Mouse (Mus musculus) erythroblast, embryonic 14.5 days (primary cell): ENCODE measurements around the gene Rnf114. TPM values are rescaled to one million over a fixed set of nuclear protein-coding genes. Genes with fewer than 3 reads are reported as not detected.

Source experiments
- H3K27me3 ChIP-seq: 2 replicates; pipeline ENCODE4 v1.6.1; 2012; ENCODE audit warnings: inconsistent platforms; ENCODE audit not compliant: control insufficient read depth
- H3K36me3 ChIP-seq: 2 replicates; pipeline ENCODE4 v1.6.1; 2012; ENCODE audit warnings: mild to moderate bottlenecking, inconsistent platforms; ENCODE audit not compliant: control insufficient read depth
- H3K4me1 ChIP-seq: 2 replicates; pipeline ENCODE4 v1.6.1; 2012; ENCODE audit warnings: inconsistent platforms; ENCODE audit not compliant: control insufficient read depth
- H3K4me3 ChIP-seq: replicated peaks from 2 replicates; pipeline ENCODE3; 2012; ENCODE audit warnings: moderate library complexity, mild to moderate bottlenecking, inconsistent platforms
- H3K9me3 ChIP-seq: 2 replicates; pipeline ENCODE4 v1.6.1; 2012; ENCODE audit warnings: low read length, inconsistent platforms, mixed read lengths; ENCODE audit not compliant: control insufficient read depth
- GATA1 ChIP-seq: IDR thresholded peaks from 2 replicates; pipeline ENCODE4 v1.6.1; 2012; ENCODE audit warnings: low read length, inconsistent platforms, mixed read lengths
- TAL1 ChIP-seq: IDR thresholded peaks from 3 replicates; pipeline ENCODE4 v1.6.1; 2012; ENCODE audit warnings: low read length, inconsistent platforms, mixed read lengths
- polyA plus RNA-seq: library from polyadenylated mRNA; stranded (reverse); fragments of >175 nt; gene quantifications from 2 replicates; pipeline ENCODE4 v1.2.3, GENCODE M21; 2012

Gene Rnf114
- polyA plus RNA-seq, 1 experiment, result 0.89 TPM

DNA sequence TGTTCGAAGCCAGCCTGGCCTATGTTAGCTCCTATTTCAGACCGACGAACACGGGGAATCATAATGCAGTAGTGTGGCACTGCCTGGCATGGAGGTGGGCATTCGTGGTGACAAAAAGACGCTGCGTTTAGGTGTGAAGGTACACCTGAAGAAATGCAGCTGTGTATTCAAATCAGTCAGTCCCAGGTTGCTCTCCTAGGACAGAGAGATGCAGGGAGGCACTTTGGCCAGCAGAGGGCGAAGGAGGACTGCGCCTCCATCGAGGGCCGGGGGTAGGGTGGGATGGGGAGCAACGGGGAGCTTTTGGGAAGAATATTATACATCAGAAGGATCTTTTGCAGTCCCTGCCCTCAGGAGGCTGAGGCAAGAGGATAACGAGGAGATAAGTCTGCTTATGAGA is 39.7 kb downstream of the Rnf114 start:
- TF ChIP-seq TAL1, result no peak
- TF ChIP-seq GATA1, result no peak
- Histone ChIP-seq H3K4me3 (no peak overlapping the region), H3K4me1 (peaks cover 9% of the 10 kb centered on the region), H3K27me3 (peaks cover 25% of the 10 kb centered on the region), H3K9me3 (no peaks in the 10 kb centered on the region), H3K36me3 (no peaks in the 10 kb centered on the region)

DNA sequence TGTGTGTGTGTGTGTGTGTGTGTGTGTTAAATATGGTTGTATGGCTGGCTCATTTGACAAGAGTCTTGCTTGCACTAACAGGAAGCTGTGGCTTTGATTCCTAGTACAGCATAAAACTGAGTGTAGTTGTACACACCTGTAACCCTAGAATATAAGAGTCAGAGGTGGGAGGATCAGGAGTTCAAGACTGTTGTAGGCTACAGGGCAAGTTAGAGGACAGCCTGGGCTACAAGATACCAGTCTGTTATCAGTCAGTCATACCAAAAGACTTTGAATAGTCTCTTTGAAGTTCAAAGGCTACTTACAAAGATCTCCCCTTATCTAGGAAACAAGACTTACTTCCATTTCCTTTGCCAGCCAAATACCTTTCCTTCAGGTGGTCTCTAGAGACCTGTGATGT is 41.4 kb downstream of the Rnf114 start:
- H3K4me3 ChIP-seq, result no peak overlapping the region
- H3K36me3 ChIP-seq, result no peaks in the 10 kb centered on the region
- peaks cover 42% of the 10 kb centered on the region for H3K27me3 ChIP-seq
- H3K9me3 ChIP-seq, result no peaks in the 10 kb centered on the region; the same call in 1 of the 2 replicates
- no peak for TF ChIP-seq TAL1
- TF ChIP-seq GATA1, result no peak
- H3K4me1 ChIP-seq, result peaks cover 12% of the 10 kb centered on the region

DNA sequence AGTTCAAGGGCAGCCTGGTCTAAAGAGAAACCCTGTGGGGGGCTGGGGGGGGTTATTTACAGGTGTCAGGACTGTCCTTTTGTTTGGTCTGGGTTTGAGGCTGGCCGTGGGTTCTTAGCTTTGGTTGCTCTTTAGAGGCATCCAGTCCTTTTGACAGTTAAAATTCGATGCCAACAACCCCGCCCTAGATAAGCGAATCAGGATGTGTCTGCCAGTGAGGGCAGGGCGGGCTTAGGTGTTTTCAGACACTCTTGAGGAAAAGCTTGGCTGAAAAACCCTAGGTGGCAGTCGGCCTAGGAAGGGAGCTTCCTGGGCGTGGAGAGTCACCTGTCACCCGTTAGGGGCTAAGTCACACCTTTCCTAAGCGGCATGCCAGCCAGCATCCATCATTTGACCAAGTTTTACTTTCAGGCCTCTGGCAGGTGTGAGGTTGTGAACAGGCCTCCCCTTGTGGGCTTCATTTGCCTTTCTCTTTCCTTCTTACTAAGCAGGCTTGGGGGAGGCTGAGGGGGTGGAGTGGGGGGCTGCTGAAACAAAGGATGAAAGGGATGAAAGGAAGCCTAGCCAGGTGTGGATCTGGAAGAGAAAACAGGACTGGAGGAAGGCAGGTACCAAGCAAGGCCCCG is 44.0 kb downstream of the Rnf114 start:
- H3K27me3 ChIP-seq, result peaks cover 66% of the 10 kb centered on the region

DNA sequence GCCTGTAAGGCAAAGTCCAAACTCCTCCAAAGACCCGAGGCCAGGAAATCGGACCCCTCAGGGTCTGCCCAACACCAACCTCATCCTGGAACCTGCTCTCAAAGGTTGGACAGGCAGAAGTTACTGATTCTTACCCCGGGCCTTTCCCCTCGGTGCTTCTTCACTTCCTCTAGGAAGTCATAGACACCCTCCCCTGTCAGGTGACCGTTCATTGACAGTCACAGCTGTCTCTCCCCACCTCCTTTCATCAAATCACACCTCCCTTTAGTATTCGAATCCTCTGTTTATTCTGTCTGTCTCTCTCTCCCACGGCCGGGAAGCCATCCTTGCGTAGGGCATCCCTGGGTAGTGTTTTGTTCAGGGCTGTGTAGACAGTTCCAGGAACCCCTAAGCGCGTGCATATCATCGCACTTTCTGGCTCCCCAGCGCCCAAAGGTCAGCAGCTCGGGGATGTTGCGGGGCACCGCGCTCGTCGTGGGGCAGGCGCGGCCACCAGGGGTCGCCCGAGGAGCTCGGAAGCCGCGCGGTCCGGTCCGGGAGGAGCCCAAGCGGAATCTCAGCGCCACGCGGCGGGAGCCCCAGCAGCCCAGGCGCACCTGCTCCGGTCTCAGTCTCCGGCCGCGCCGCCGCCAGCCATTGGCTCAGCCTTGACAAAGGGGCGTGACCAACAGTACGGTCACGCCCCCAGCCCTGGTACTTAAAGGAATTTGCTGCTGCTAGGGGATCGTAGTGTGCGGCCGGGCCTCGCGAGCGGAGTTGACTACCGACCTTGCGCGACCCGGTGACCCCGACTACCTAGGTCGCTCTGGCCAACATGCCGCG is 45.2 kb downstream of the Rnf114 start, which contains the start of gene Snai1:
Gene Snai1 (plus strand): TSS at position 720 of the 822 bp plus-strand sequence.
- no peak for TF ChIP-seq GATA1
- no peak for TF ChIP-seq TAL1
- Histone ChIP-seq H3K9me3 (no peaks in the 10 kb centered on the region; the same call in 1 of the 2 replicates), H3K4me1 (peaks cover 10% of the 10 kb centered on the region), H3K27me3 (peaks cover 73% of the 10 kb centered on the region), H3K4me3 (peak within 1 kb of the TSS; percentile 43), H3K36me3 (no peaks in the 10 kb centered on the region; the same call in 1 of the 2 replicates)

More for the DNA sequence above, 44.0 kb downstream of the Rnf114 start:
- TF ChIP-seq GATA1, result no peak
- no peak for TF ChIP-seq TAL1
- H3K36me3 ChIP-seq, result no peaks in the 10 kb centered on the region; the same call in 1 of the 2 replicates
- no peaks in the 10 kb centered on the region; the same call in 1 of the 2 replicates for H3K9me3 ChIP-seq
- H3K4me3 ChIP-seq, result no peak overlapping the region
- peaks cover 12% of the 10 kb centered on the region for H3K4me1 ChIP-seq

DNA sequence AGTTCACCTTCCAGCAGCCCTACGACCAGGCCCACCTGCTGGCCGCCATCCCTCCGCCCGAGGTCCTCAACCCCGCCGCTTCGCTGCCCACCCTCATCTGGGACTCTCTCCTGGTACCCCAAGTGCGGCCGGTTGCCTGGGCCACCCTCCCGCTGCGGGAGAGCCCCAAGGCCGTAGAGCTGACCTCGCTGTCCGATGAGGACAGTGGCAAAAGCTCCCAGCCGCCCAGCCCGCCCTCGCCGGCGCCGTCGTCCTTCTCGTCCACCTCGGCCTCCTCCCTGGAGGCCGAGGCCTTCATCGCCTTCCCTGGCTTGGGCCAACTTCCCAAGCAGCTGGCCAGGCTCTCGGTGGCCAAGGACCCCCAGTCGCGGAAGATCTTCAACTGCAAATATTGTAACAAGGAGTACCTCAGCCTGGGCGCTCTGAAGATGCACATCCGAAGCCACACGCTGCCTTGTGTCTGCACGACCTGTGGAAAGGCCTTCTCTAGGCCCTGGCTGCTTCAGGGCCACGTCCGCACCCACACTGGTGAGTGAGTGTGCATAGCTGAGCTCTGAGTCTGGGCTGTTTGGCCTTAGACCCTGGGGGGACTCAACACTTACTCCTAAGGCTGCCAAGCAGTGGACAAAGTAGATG is 46.3 kb downstream of the Rnf114 start:
- no peaks in the 10 kb centered on the region; the same call in 1 of the 2 replicates for H3K36me3 ChIP-seq
- H3K4me1 ChIP-seq, result peaks cover 10% of the 10 kb centered on the region
- TF ChIP-seq GATA1 (no peak), TAL1 (no peak)
- H3K9me3 ChIP-seq, result no peaks in the 10 kb centered on the region; the same call in 1 of the 2 replicates
- H3K4me3 ChIP-seq, result peak overlapping the region; percentile 43
- H3K27me3 ChIP-seq, result peaks cover 73% of the 10 kb centered on the region

DNA sequence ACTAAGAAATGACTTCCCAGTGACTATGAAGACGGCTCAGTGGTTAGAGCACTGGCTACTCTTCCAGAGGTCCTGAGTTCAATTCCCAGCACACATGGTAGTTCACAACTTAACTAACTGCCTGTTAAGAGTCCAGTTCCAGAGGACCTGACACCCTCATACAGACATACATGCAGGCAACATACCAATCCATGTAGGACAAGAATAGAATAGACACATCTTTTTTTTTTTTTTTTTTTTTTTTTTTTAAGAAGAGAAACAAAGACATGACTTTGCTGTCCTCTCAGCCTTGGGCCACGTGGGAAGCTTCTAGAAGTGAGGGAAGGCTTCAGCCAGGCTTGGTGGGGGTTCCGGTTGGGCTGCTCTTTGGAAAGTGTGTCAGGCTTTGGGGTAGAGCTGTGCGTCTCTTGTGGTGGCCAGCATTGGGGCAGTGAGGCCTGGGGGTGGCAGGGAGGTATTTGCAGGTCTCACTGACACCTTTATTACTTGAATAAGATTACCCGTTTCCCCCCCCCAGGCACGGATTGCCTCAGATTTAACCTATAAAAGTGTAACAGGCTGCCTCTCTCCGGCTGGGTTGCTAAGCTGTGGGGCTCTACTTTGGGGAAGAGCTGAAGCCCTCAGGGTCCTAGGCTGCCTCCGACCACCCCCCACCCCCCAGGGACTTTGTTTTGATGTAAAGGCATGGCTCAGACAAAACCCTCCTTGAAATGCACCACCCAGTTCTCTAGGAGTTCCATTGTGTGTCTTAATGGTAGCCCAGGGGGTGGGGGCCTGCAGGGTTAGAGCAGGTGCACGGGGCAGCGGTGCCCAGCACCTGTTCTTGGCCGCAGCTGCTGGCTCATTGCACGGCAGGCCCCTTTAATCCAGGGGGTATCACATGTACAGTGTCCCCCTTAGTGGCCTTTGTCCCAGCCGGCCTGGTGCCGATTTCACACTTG is 47.4 kb downstream of the Rnf114 start:
- Histone ChIP-seq H3K4me3 (no peak overlapping the region), H3K36me3 (no peaks in the 10 kb centered on the region; the same call in 1 of the 2 replicates), H3K27me3 (peaks cover 70% of the 10 kb centered on the region), H3K9me3 (no peaks in the 10 kb centered on the region; the same call in 1 of the 2 replicates), H3K4me1 (peaks cover 10% of the 10 kb centered on the region)
- TF ChIP-seq GATA1 (no peak), TAL1 (no peak)

DNA sequence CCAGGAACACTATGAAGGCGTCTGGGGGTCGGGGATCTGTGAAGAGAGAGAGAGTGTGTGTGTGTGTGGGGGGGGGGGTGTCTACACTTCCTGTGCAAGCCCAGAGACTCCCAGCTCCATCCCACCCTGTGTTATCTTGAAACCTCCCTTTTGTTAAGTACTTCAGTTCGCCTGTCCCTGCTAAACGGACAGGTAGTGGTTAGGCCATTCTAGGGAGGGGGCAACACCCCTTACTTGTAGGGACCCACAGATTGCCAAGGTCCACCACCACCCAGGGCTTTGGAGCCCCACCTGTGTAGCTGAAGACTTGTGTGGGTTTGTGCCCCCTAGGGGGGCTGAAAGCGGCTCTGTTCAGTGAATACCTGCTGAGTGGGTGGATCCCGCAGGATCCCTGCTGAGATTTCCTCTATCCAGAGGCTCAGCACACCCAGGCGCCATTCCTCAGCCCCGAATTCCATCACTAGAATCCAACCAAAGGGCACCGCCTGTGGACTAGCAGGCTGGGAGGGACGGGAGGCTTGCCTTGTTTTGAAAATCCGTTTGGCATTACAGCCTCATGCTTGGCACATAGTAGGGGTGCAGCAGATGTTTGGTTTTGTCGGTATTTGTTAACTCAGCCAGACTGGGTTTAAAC is 48.1 kb downstream of the Rnf114 start:
- no peaks in the 10 kb centered on the region; the same call in 1 of the 2 replicates for H3K36me3 ChIP-seq
- H3K4me3 ChIP-seq, result no peak overlapping the region
- H3K4me1 ChIP-seq, result peaks cover 10% of the 10 kb centered on the region
- H3K27me3 ChIP-seq, result peaks cover 63% of the 10 kb centered on the region
- H3K9me3 ChIP-seq, result no peaks in the 10 kb centered on the region; the same call in 1 of the 2 replicates
- TF ChIP-seq GATA1, result no peak
- no peak for TF ChIP-seq TAL1

DNA sequence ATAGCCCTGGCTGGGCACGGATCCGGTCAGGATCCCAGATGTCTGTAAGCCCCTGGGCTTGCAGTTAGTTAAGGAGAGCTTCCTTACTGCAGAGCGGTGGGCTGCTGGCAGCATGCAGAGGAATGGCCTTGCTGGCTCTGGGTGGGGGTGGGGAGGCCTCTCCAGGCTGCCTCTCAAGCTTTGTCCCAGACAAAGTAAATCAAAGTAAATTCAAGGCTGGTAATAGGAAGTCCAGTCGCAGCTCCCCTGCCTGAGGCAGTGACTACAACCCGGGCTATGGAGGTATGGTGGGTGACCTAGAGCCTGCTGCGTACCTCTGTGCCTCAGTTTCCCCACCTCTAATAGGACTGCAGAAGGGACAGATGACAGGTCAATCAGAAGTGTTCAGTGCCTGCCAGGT is 48.9 kb downstream of the Rnf114 start:
- H3K4me3 ChIP-seq, result no peak overlapping the region
- peaks cover 10% of the 10 kb centered on the region for H3K4me1 ChIP-seq
- H3K9me3 ChIP-seq, result no peaks in the 10 kb centered on the region; the same call in 1 of the 2 replicates
- TF ChIP-seq GATA1 (no peak), TAL1 (no peak)
- H3K36me3 ChIP-seq, result no peaks in the 10 kb centered on the region; the same call in 1 of the 2 replicates
- H3K27me3 ChIP-seq, result peaks cover 56% of the 10 kb centered on the region
